Mouse (Mus musculus) intestine, postnatal 0 days (tissue): ENCODE measurements around the gene Atg14. TPM values are rescaled to one million over a fixed set of nuclear protein-coding genes. Genes with fewer than 3 reads are reported as not detected.

ENCODE experiments used
- ATAC-seq: fragments of 200-750 bp; cut with Nextera tagmentation; 2 replicates; pipeline ENCODE4 v1.8.0; 2017; ENCODE audit warnings: mild to moderate bottlenecking, moderate TSS enrichment, moderate library complexity
- H3K27ac ChIP-seq: fragments of 300-500 bp; sonication (generic); 2 replicates; pipeline ENCODE4 v1.5.1; 2014; ENCODE audit warnings: mild to moderate bottlenecking, low read depth, low read length, moderate library complexity
- H3K27me3 ChIP-seq: fragments of 300-500 bp; sonication (generic); replicated peaks from 2 replicates; pipeline ENCODE4 v1.6.1; 2014; ENCODE audit warnings: low read length, mixed read lengths; ENCODE audit not compliant: control insufficient read depth, insufficient read depth
- H3K36me3 ChIP-seq: fragments of 300-500 bp; sonication (generic); 2 replicates; pipeline ENCODE4 v1.6.1; 2014; ENCODE audit warnings: mild to moderate bottlenecking, moderate library complexity; ENCODE audit not compliant: control insufficient read depth, insufficient read depth
- H3K4me1 ChIP-seq: fragments of 300-500 bp; sonication (generic); replicated peaks from 2 replicates; pipeline ENCODE4 v1.6.1; 2014; ENCODE audit warnings: antibody characterized with exemption, low read length, mixed read lengths; ENCODE audit not compliant: control insufficient read depth, insufficient read depth
- H3K4me2 ChIP-seq: fragments of 300-500 bp; sonication (generic); replicated peaks from 2 replicates; pipeline ENCODE4 v1.6.1; 2014; ENCODE audit warnings: low read depth, mild to moderate bottlenecking, moderate library complexity
- H3K4me3 ChIP-seq: fragments of 300-500 bp; sonication (generic); 2 replicates; pipeline ENCODE4 v1.5.1; 2014; ENCODE audit warnings: low read depth, low read length
- H3K9ac ChIP-seq: fragments of 300-500 bp; sonication (generic); 2 replicates; pipeline ENCODE4 v1.6.1; 2014; ENCODE audit warnings: mild to moderate bottlenecking, low read depth, low read length
- H3K9me3 ChIP-seq: fragments of 300-500 bp; sonication (generic); 2 replicates; pipeline ENCODE4 v1.6.1; 2016; ENCODE audit warnings: mixed run types; ENCODE audit not compliant: control insufficient read depth
- CTCF ChIP-seq: sonication (generic); IDR thresholded peaks from 2 replicates; pipeline ENCODE4 v1.5.1; 2016; ENCODE audit warnings: low read depth, mild to moderate bottlenecking, control low read depth, antibody characterized with exemption, moderate library complexity
- WGBS: fragments of 180-500 bp; shearing (Covaris S2); extraction: QIAGEN DNeasy Blood & Tissue Kit; methylation state at CpG from one replicate; pipeline ENCODE4 v1.1.7; 2014; 5-methylcytosine and 5-hydroxymethylcytosine counted together
- polyA plus RNA-seq: library from polyadenylated mRNA; unstranded; fragments of >200 nt; fragmentation: Nextera tagmentation; extraction: Ambion mirVana; gene quantifications from 2 replicates; pipeline ENCODE4 v1.2.1, GENCODE M21; 2015

The Atg14 gene
- polyA plus RNA-seq, 1 experiment from 2014 or later, result 7.8 TPM

GRCm38 (mm10) chr14:47510244-47510643, 60.2 kb downstream of the Atg14 start:
- ATAC-seq, result no peak
- H3K27me3 ChIP-seq, result no peaks in the 10 kb centered on the region
- H3K4me1 ChIP-seq, result no peaks in the 10 kb centered on the region
- TF ChIP-seq CTCF, result no peak
- no peak overlapping the region for H3K4me3 ChIP-seq
- no peak overlapping the region for H3K4me2 ChIP-seq
- H3K27ac ChIP-seq, result no peak overlapping the region
- no peak overlapping the region for H3K9ac ChIP-seq
- H3K9me3 ChIP-seq, result no peaks in the 10 kb centered on the region
- WGBS, result 49% methylated on average over 4 of the region's 4 CpGs
- no peaks in the 10 kb centered on the region for H3K36me3 ChIP-seq

GRCm38 (mm10) chr14:47508035-47508434, 62.4 kb downstream of the Atg14 start:
- Histone ChIP-seq H3K9ac (no peak overlapping the region), H3K4me2 (no peak overlapping the region), H3K9me3 (no peaks in the 10 kb centered on the region), H3K36me3 (no peaks in the 10 kb centered on the region), H3K4me3 (no peak overlapping the region), H3K27ac (no peak overlapping the region), H3K27me3 (no peaks in the 10 kb centered on the region), H3K4me1 (no peaks in the 10 kb centered on the region; the same call in 1 of the 2 replicates)
- ATAC-seq, result no peak
- TF ChIP-seq CTCF, result no peak

GRCm38 (mm10) chr14:47506676-47507075, 63.8 kb downstream of the Atg14 start:
- Histone ChIP-seq H3K9me3 (no peaks in the 10 kb centered on the region), H3K9ac (no peak overlapping the region), H3K4me2 (no peak overlapping the region), H3K4me1 (no peaks in the 10 kb centered on the region; the same call in 1 of the 2 replicates), H3K36me3 (no peaks in the 10 kb centered on the region), H3K4me3 (no peak overlapping the region), H3K27ac (no peak overlapping the region), H3K27me3 (no peaks in the 10 kb centered on the region)
- ATAC-seq, result no peak
- WGBS, result 94% methylated on average over 5 of the region's 5 CpGs
- TF ChIP-seq CTCF, result no peak

- WGBS, result 72% methylated on average over 3 of the region's 3 CpGs
- Histone ChIP-seq H3K9ac (no peak overlapping the region), H3K27me3 (no peaks in the 10 kb centered on the region), H3K4me2 (no peak overlapping the region), H3K4me1 (no peaks in the 10 kb centered on the region; the same call in 1 of the 2 replicates), H3K9me3 (no peaks in the 10 kb centered on the region), H3K4me3 (no peak overlapping the region), H3K36me3 (no peaks in the 10 kb centered on the region), H3K27ac (no peak overlapping the region)
- no peak for TF ChIP-seq CTCF
- ATAC-seq, result no peak
These were observed 66.4 kb downstream of the Atg14 start for GRCm38 (mm10) chr14:47504036-47504435.

GRCm38 (mm10) chr14:47498632-47499031, 71.8 kb downstream of the Atg14 start:
- no peaks in the 10 kb centered on the region for H3K9me3 ChIP-seq
- TF ChIP-seq CTCF, result no peak
- no peak overlapping the region for H3K27ac ChIP-seq
- H3K4me2 ChIP-seq, result no peak overlapping the region
- H3K4me1 ChIP-seq, result no peaks in the 10 kb centered on the region; the same call in none of the 2 replicates
- no peaks in the 10 kb centered on the region for H3K27me3 ChIP-seq
- no peaks in the 10 kb centered on the region for H3K36me3 ChIP-seq
- ATAC-seq, result no peak
- no peak overlapping the region for H3K9ac ChIP-seq
- no peak overlapping the region for H3K4me3 ChIP-seq
- WGBS, result 74% methylated on average over 5 of the region's 5 CpGs

GRCm38 (mm10) chr14:47497166-47497565, 73.3 kb downstream of the Atg14 start:
- H3K4me3 ChIP-seq, result no peak overlapping the region
- H3K27me3 ChIP-seq, result no peaks in the 10 kb centered on the region
- no peaks in the 10 kb centered on the region for H3K36me3 ChIP-seq
- ATAC-seq, result no peak
- no peaks in the 10 kb centered on the region; the same call in 1 of the 2 replicates for H3K4me1 ChIP-seq
- WGBS, result 61% methylated on average over 3 of the region's 3 CpGs
- H3K4me2 ChIP-seq, result no peak overlapping the region
- TF ChIP-seq CTCF, result no peak
- no peak overlapping the region for H3K27ac ChIP-seq
- H3K9me3 ChIP-seq, result no peaks in the 10 kb centered on the region
- H3K9ac ChIP-seq, result no peak overlapping the region

- ATAC-seq, result peak; percentile 58; the same call in 1 of the 2 replicates
These were observed 74.5 kb downstream of the Atg14 start for GRCm38 (mm10) chr14:47495951-47496350.

More at GRCm38 (mm10) chr14:47495951-47496350, 74.5 kb downstream of the Atg14 start:
- no peak for TF ChIP-seq CTCF
- Histone ChIP-seq H3K9ac (no peak overlapping the region), H3K4me1 (peaks cover 2% of the 10 kb centered on the region; the same call in 1 of the 2 replicates), H3K4me2 (no peak overlapping the region), H3K36me3 (no peaks in the 10 kb centered on the region), H3K4me3 (no peak overlapping the region), H3K27ac (no peak overlapping the region), H3K27me3 (no peaks in the 10 kb centered on the region), H3K9me3 (no peaks in the 10 kb centered on the region)
- WGBS, result 81% methylated on average over 3 of the region's 3 CpGs
